Mouse (Mus musculus) liver, embryonic 15.5 days (tissue): ENCODE results near the gene Parp8. TPM values are rescaled to one million over a fixed set of nuclear protein-coding genes. Genes with fewer than 3 reads are reported as not detected.

Experiments used
- ATAC-seq: fragments of 200-750 bp; cut with Nextera tagmentation; 2 replicates; pipeline ENCODE4 v1.8.0; 2017; ENCODE audit warnings: moderate number of reproducible peaks, mild to moderate bottlenecking, moderate library complexity; ENCODE audit not compliant: insufficient read depth
- H3K27ac ChIP-seq: fragments of 300-500 bp; sonication (generic); replicated peaks from 2 replicates; pipeline ENCODE4 v1.5.1; 2015; ENCODE audit warnings: mild to moderate bottlenecking, inconsistent platforms
- H3K27me3 ChIP-seq: fragments of 300-500 bp; sonication (generic); 2 replicates; pipeline ENCODE4 v1.6.1; 2015; ENCODE audit warnings: mild to moderate bottlenecking, inconsistent platforms
- H3K36me3 ChIP-seq: fragments of 300-500 bp; sonication (generic); replicated peaks from 2 replicates; pipeline ENCODE4 v1.6.1; 2015; ENCODE audit warnings: moderate library complexity, mild to moderate bottlenecking, inconsistent platforms
- H3K4me1 ChIP-seq: fragments of 300-500 bp; sonication (generic); replicated peaks from 2 replicates; pipeline ENCODE4 v1.6.1; 2015; ENCODE audit warnings: inconsistent platforms
- H3K4me2 ChIP-seq: fragments of 300-500 bp; sonication (generic); 2 replicates; pipeline ENCODE4 v1.6.1; 2015; ENCODE audit warnings: moderate library complexity, mild to moderate bottlenecking, inconsistent platforms
- H3K4me3 ChIP-seq: fragments of 300-500 bp; sonication (generic); replicated peaks from 2 replicates; pipeline ENCODE4 v1.5.1; 2015; ENCODE audit warnings: mild to moderate bottlenecking, inconsistent platforms
- H3K9ac ChIP-seq: fragments of 300-500 bp; sonication (generic); 2 replicates; pipeline ENCODE4 v1.6.1; 2015; ENCODE audit warnings: moderate library complexity, mild to moderate bottlenecking, inconsistent platforms
- H3K9me3 ChIP-seq: fragments of 300-500 bp; sonication (generic); replicated peaks from 2 replicates; pipeline ENCODE4 v1.6.1; 2016; ENCODE audit warnings: inconsistent platforms
- WGBS: fragments of 180-500 bp; shearing (Covaris S2); methylation state at CpG from one replicate; pipeline ENCODE4 v1.1.7; 2015; ENCODE audit warnings: mixed read lengths; ENCODE audit not compliant: insufficient replicate concordance; 5-methylcytosine and 5-hydroxymethylcytosine counted together
- polyA plus RNA-seq: library from polyadenylated mRNA; unstranded; fragments of >200 nt; fragmentation: Nextera tagmentation; extraction: Ambion mirVana; gene quantifications from 2 replicates; pipeline ENCODE4 v1.2.1, GENCODE M21; 2015

Parp8 gene
- polyA plus RNA-seq, 1 experiment from 2014 or later = 2.4 TPM

GRCm38 (mm10) chr13:117018676-117019075 lies 6.7 kb downstream of the Parp8 start:
- Histone ChIP-seq H3K4me3 (no peak overlapping the region), H3K9me3 (no peaks in the 10 kb centered on the region), H3K4me1 (0 out of 2 replicates have a peak, but pooled peaks cover 3% of the 10 kb centered on the region), H3K27me3 (0 out of 2 replicates have a peak, but pooled peaks cover 8% of the 10 kb centered on the region), H3K9ac (no peak overlapping the region), H3K4me2 (no peak overlapping the region), H3K27ac (no peak overlapping the region), H3K36me3 (no peaks in the 10 kb centered on the region)
- no peak for ATAC-seq
- 62% methylated on average over 6 of the region's 6 CpGs for WGBS

DNA sequence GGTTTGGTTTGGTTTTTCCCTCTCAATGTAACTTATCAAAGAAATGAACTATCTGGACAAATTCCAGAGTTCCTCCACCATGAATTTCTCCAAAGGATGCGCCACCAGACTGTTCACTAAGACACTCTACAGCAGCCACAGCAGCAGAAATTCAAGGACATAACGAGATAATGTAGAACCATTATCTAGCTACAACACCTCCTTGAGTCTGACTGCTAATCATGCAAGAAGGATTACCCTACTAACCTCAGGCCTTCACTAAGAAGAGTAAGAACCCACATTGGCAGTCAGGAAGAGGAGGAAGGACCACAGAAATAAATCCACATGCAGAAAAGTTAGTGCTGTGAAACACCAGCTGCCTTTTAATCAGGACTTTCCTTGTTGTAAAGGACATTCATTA lies 11.8 kb downstream of the Parp8 start:
- no peak for ATAC-seq
- Histone ChIP-seq H3K27me3 (no peaks in the 10 kb centered on the region), H3K9ac (no peak overlapping the region), H3K4me2 (no peak overlapping the region), H3K36me3 (no peaks in the 10 kb centered on the region), H3K9me3 (no peaks in the 10 kb centered on the region), H3K27ac (no peak overlapping the region), H3K4me3 (no peak overlapping the region), H3K4me1 (no peaks in the 10 kb centered on the region)
- WGBS = 35% methylated on average over 2 of the region's 2 CpGs

DNA sequence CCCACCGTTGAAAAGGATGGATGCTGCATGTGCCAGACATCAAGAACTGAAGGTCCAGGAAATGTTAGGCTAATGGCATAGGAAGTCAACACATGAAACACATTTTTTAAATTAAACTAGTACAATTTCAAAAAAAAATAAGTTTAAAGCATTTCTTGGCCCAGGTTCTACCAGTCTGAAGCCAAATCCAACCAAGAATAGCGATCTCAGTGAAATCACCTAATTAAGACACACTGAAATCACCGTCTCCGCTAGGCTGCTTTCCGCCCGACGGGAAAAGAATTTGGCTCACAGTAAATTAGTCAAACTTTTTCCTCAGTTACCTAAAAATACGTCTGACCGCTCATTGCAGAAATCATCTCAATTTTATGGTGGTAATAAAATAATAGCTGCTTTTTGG lies 13.3 kb downstream of the Parp8 start:
- no peak for ATAC-seq
- Histone ChIP-seq H3K27ac (no peak overlapping the region), H3K9ac (no peak overlapping the region), H3K4me2 (no peak overlapping the region), H3K4me3 (no peak overlapping the region), H3K27me3 (no peaks in the 10 kb centered on the region), H3K36me3 (no peaks in the 10 kb centered on the region), H3K4me1 (no peaks in the 10 kb centered on the region), H3K9me3 (no peaks in the 10 kb centered on the region)
- 74% methylated on average over 9 of the region's 9 CpGs for WGBS

DNA sequence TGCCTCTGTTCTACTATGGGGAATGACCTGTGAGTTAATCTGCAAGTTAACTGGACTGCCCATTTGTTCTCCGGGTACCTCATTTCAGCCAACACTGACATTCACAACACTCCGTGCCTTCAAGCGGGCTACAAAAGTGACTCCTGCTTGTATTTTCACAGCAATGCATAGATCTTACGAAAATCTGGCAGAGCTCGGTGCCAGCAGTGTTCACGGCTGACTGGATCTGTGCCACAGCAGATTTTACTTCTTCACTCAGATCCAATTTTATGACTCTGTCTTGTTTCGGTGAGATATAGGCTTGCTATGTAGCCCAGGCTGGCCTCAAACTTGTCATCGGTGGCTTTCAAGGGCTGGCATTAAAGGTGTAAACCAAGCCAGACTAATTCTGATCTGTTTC lies 15.2 kb downstream of the Parp8 start:
- Histone ChIP-seq H3K4me1 (no peaks in the 10 kb centered on the region), H3K4me2 (no peak overlapping the region), H3K27ac (no peak overlapping the region), H3K36me3 (no peaks in the 10 kb centered on the region), H3K4me3 (no peak overlapping the region), H3K9ac (no peak overlapping the region), H3K27me3 (no peaks in the 10 kb centered on the region), H3K9me3 (no peaks in the 10 kb centered on the region)
- no peak for ATAC-seq
- WGBS = 65% methylated on average over 8 of the region's 8 CpGs

DNA sequence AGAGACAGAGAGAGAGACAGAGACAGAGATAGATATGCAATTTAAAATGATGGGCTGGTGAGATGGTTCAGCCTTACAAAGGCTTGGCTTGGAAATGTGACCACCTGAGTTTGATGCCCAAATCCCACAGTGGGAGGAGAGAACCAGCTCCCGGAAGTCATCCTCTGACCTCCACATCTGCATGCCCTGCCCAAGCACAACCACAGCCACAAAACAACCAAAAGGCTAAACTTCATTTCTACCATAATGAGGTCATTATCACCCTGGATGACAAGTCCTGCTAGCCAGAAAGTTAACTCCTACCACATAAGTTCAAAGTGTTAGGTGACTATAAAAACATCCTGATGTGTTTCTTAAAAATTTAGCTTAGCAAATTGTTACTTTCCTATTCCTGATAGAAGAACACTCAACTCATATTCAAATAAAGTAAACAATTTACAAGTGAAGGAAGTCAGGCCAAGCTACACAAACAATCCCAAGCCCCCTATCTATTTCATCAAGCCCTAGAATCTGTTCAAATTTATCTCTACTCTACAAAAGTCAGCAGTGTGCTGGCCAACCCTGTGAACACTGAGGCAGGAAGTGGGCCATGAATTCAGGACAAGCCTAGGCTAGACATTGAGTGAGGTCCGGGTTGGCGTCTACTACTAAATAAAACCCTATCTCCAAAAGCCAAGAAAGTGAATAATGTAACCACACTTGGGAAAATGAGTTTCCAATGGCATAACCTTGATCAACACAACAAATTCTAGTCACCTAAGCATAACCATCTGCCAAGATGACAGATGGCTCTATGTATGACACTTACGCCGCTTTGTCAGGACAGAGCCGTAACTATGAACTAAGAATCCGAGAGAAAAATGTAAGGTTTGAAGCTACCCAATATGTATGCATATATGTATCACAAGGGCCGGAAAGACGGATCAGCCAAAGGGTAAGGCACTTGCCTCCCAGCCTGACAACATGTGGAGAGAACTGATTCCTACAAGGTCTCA lies 17.0 kb downstream of the Parp8 start:
- no peak overlapping the region for H3K27ac ChIP-seq
- no peak overlapping the region for H3K4me2 ChIP-seq
- H3K4me3 ChIP-seq = no peak overlapping the region
- H3K9ac ChIP-seq = no peak overlapping the region
- no peaks in the 10 kb centered on the region for H3K9me3 ChIP-seq
- no peaks in the 10 kb centered on the region for H3K4me1 ChIP-seq
- H3K27me3 ChIP-seq = no peaks in the 10 kb centered on the region
- WGBS = 75% methylated on average over 9 of the region's 9 CpGs
- H3K36me3 ChIP-seq = no peaks in the 10 kb centered on the region
- ATAC-seq = no peak

- Histone ChIP-seq H3K27me3 (no peaks in the 10 kb centered on the region), H3K9me3 (no peaks in the 10 kb centered on the region), H3K4me1 (no peaks in the 10 kb centered on the region), H3K9ac (no peak overlapping the region), H3K4me2 (no peak overlapping the region), H3K36me3 (no peaks in the 10 kb centered on the region), H3K4me3 (no peak overlapping the region), H3K27ac (no peak overlapping the region)
- WGBS = 50% methylated on average over 2 of the region's 2 CpGs
- ATAC-seq = no peak
Observed at GRCm38 (mm10) chr13:117007566-117007965, 17.8 kb downstream of the Parp8 start.

GRCm38 (mm10) chr13:117006638-117007037 lies 18.7 kb downstream of the Parp8 start:
- Histone ChIP-seq H3K36me3 (no peaks in the 10 kb centered on the region), H3K4me2 (no peak overlapping the region), H3K4me1 (no peaks in the 10 kb centered on the region), H3K27me3 (no peaks in the 10 kb centered on the region), H3K4me3 (no peak overlapping the region), H3K27ac (no peak overlapping the region), H3K9me3 (no peaks in the 10 kb centered on the region), H3K9ac (no peak overlapping the region)
- no peak for ATAC-seq
- 60% methylated on average over 4 of the region's 4 CpGs for WGBS

DNA sequence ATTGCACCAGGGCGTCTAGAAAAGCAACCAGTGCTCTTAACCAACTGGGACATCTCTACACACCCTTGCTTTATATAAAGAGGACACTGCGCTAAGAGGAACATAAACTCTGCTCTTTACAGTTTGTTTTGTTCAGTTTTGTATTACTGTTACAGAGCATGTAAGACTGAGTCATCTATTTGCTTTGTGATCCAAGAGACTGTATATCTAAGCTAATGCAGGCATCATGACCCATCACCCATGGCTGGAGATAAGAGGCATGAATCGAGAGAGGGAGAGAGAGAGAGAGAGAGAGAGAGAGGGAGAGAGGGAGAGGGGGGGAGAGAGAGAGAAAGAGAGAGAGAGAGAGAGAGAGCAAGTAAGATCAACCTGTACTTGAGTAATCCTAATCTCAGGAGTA lies 24.8 kb downstream of the Parp8 start:
- no peaks in the 10 kb centered on the region for H3K9me3 ChIP-seq
- H3K4me1 ChIP-seq = no peaks in the 10 kb centered on the region
- no peak overlapping the region for H3K4me3 ChIP-seq
- H3K27ac ChIP-seq = no peak overlapping the region
- 57% methylated on average over 3 of the region's 3 CpGs for WGBS
- ATAC-seq = no peak
- H3K36me3 ChIP-seq = no peaks in the 10 kb centered on the region
- H3K4me2 ChIP-seq = no peak overlapping the region
- H3K9ac ChIP-seq = no peak overlapping the region
- H3K27me3 ChIP-seq = no peaks in the 10 kb centered on the region

DNA sequence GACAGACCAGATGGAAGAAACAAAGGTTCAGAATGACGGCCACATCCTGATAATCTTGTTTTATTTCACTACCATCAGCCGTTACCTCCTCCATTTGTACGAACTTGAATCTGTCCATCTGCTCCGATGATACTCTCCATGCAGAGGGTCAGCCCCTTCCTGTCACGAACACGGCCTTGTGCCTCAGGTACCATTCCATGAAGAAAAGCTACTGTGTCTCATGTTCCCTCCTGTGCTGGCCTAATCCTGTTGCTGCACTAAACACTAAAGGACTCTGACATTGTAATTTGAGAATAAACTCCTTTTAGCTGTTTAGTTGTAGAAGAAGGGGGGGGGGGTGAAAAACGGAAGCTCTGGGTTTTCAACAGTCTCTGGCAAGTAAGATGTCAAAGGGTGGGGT lies 33.8 kb downstream of the Parp8 start:
- Histone ChIP-seq H3K4me1 (no peaks in the 10 kb centered on the region), H3K4me2 (no peak overlapping the region), H3K27me3 (no peaks in the 10 kb centered on the region), H3K4me3 (no peak overlapping the region), H3K9me3 (no peaks in the 10 kb centered on the region), H3K27ac (no peak overlapping the region), H3K36me3 (no peaks in the 10 kb centered on the region), H3K9ac (no peak overlapping the region)
- WGBS = 67% methylated on average over 7 of the region's 7 CpGs
- ATAC-seq = no peak

DNA sequence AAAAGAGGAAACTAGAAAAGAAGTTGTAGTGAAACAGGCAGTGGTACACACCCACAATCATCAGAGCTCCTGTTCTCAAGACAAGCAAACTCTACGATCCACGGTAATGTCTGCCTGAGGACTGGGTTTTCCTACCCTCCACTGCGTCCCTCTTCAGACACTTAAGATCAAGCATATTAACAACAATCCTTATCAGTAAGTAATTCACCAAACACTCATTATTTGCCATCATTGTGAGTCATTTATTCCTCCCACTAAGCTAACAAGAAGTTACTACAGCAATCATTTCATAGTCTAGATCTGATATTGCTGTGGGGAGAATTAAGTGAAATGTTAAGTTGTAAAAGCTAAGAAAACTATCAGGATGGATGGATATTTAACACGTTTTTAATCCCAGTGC lies 35.0 kb downstream of the Parp8 start:
- Histone ChIP-seq H3K4me2 (no peak overlapping the region), H3K36me3 (no peaks in the 10 kb centered on the region), H3K9me3 (no peaks in the 10 kb centered on the region), H3K9ac (no peak overlapping the region), H3K4me1 (no peaks in the 10 kb centered on the region), H3K27me3 (no peaks in the 10 kb centered on the region), H3K27ac (no peak overlapping the region), H3K4me3 (no peak overlapping the region)
- no peak for ATAC-seq
- WGBS = 65% methylated on average over 4 of the region's 4 CpGs

- Histone ChIP-seq H3K27me3 (no peaks in the 10 kb centered on the region), H3K4me2 (no peak overlapping the region), H3K9ac (no peak overlapping the region), H3K4me1 (no peaks in the 10 kb centered on the region), H3K27ac (no peak overlapping the region), H3K36me3 (no peaks in the 10 kb centered on the region), H3K9me3 (no peaks in the 10 kb centered on the region), H3K4me3 (no peak overlapping the region)
- 63% methylated on average over 2 of the region's 2 CpGs for WGBS
- ATAC-seq = no peak
Observed at GRCm38 (mm10) chr13:116988706-116989105, 36.6 kb downstream of the Parp8 start.

DNA sequence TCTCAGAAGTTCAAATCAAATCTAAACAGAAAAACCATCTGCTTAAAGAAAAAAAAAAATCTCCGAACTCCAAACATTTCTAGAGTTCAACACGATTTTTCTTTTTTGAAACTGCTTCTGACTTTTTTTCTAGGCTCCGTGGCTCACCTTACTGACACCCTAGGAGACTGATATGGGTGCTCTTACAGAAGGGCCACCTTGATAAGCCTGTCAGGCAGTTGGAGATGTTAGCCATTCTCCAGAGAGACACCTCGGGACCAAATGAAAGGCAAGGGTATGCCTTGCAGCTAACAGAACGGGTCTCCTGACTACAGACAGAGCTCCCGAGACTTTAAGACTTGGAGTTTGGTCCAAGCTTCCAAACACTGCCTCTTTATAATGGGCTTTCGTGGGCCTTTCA lies 37.1 kb downstream of the Parp8 start:
- Histone ChIP-seq H3K4me1 (no peaks in the 10 kb centered on the region), H3K36me3 (no peaks in the 10 kb centered on the region), H3K27me3 (no peaks in the 10 kb centered on the region), H3K4me2 (no peak overlapping the region), H3K4me3 (no peak overlapping the region), H3K9ac (no peak overlapping the region), H3K27ac (no peak overlapping the region), H3K9me3 (no peaks in the 10 kb centered on the region)
- WGBS = 33% methylated on average over 7 of the region's 7 CpGs
- no peak for ATAC-seq
